Mouse (Mus musculus) cerebellum, postnatal 4 days (tissue): ENCODE results near the gene Itga9.

ENCODE experiments used
- DNase-seq, 2 experiments: peaks; one replicate each; pipeline ENCODE4 v3.0.0; 2022; ENCODE audit warnings: low spot score in 2 of 2, mixed read lengths in 1 of 2

Gene Itga9

GRCm38 (mm10) chr9:118726550-118726949 is 120.1 kb downstream of the Itga9 start:
- no peak for DNase-seq

DNA sequence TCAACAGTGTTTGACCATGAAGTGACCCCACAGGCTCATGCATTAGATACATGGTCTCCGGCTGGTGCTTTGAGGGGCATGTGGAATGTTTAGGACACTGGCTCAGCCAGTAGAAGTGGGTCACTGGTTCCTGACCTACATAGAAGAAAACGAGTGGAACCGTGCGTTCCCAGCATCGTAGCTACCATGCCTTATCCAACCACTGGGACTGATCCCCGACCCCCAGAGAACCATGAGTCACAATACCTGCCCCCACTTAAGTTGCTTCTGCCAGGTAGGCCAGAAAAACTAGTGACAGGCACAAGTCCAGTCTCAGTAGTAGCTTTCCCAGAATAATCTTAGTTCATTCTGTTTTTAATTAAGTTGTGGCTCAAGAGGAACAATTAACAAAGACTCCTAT is 121.8 kb downstream of the Itga9 start:
- no peak for DNase-seq

- no peak for DNase-seq
Measured at GRCm38 (mm10) chr9:118728987-118729386, 122.5 kb downstream of the Itga9 start.

GRCm38 (mm10) chr9:118730172-118730571 is 123.7 kb downstream of the Itga9 start:
- no peak for DNase-seq

- DNase-seq = no peak
Measured at GRCm38 (mm10) chr9:118730871-118731390, 124.4 kb downstream of the Itga9 start.

- DNase-seq = no peak
Measured at GRCm38 (mm10) chr9:118731650-118732049, 125.2 kb downstream of the Itga9 start.

- DNase-seq = no peak
Measured at GRCm38 (mm10) chr9:118733601-118734000, 127.1 kb downstream of the Itga9 start.

DNA sequence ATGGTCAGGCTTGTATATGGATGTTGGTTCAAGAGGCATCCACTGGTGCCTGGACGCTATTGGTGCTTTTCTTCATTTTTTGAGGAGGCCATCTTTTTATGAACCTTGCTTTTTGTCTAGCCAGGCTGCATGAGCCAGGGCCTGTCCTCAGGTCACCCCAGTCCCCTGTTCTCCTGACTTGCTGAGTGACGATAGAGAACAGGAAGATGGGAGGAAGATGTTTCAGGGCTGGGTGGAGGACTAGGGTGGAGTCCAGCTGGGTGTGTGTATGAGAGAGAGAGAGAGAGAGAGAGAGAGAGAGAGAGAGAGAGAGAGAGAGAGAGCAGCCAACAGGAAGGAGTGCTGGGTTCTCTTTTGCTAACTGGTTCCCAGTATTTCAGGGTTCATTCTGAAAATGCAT is 130.6 kb downstream of the Itga9 start:
- no peak for DNase-seq

- no peak for DNase-seq
Measured at GRCm38 (mm10) chr9:118737601-118738137, 131.2 kb downstream of the Itga9 start.

DNA sequence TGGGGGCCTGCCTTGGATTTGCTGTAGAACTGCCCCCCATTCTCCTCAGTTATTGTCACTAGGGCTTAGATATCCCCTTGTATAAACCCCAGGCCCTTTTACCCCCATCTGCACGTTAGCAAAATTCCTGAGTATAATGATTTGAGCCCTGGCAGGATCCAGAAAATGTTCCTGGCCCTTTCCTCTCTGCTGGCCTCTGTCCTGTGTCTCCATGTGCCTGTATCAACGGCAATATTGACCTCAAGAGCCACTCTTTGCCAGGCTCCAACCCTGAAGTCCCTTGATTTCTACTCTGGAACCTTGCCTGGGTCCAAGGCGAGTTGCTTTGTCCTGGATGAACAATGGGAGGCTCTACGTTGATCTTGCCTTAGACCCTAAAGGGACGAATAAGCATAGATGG is 131.8 kb downstream of the Itga9 start:
- no peak for DNase-seq

- no peak for DNase-seq
Measured at GRCm38 (mm10) chr9:118739071-118739470, 132.6 kb downstream of the Itga9 start.

GRCm38 (mm10) chr9:118739659-118740058 is 133.2 kb downstream of the Itga9 start:
- DNase-seq = no peak

- DNase-seq = no peak
Measured at GRCm38 (mm10) chr9:118741268-118741667, 134.8 kb downstream of the Itga9 start.

DNA sequence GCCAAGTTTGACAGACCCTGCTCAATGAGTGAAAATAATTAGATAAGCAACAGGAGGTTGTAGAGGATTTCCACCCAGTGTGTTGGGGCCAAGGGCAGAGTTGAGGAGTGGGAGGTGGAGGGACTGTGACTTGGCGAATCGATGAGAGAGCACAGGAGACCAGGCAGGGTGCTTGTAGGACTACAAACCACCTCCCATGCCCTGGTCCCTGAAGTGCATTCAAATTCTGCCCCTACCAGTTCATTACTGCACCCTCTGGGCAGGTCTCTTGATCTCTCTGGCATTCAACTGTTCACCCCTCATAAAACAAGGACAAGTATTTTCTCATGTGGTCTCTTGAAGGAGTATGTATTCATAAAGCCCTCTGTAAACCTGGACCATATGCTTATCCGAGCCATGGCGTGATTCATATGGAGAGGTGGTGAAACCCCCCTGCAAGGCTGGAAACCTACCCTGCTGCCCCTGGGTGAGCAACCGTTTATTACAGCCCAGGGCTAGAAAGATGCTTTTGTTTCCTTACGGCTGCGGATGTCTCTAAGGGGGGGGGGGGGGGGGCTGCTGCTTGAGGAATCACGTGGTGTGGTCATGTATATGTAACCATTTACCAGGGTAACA is 143.0 kb downstream of the Itga9 start:
- DNase-seq = no peak

DNA sequence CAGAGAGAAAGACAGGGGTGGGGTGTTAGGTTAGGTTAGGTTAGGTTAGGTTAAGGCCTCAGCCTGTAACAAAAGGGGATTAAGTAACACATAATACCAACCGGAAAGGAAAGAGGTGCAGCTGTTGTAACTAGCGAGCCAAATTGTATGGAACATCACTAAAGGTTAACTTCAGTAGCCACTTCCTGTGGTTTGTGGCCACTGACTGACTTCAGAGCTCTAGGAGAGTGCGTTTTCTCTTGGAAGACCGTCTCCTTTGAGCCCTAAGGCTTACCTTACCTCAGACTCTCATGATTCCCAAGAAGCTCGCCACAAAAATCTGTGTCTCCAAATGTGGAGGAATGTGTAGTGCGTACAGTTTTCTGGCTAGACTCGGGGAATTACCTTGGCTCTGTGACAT is 144.3 kb downstream of the Itga9 start:
- DNase-seq = no peak

GRCm38 (mm10) chr9:118752376-118752775 is 145.9 kb downstream of the Itga9 start:
- DNase-seq = no peak

GRCm38 (mm10) chr9:118759462-118759861 is 153.0 kb downstream of the Itga9 start:
- no peak for DNase-seq

GRCm38 (mm10) chr9:118761953-118762590 is 155.6 kb downstream of the Itga9 start:
- no peak for DNase-seq

GRCm38 (mm10) chr9:118762759-118763158 is 156.3 kb downstream of the Itga9 start:
- DNase-seq = no peak

DNA sequence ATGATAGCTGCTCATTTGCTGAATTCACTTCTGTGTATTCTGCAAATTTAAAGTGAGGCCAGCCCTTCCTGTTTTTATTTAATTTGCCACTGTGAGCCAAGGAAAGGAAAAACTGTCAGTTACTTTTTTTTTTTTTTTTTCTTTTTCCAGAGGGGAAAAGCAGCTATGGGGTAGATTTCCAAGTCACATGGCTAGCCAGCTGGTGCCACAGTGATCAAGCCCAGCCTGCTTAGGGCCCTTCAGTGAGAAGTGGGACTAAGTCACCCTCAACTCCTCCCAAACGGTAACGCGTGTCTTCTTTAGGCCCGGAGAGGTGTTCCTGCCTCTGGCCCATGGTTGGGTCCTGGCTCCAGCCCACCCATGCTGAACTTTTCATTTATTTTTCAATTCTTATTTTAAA is 156.7 kb downstream of the Itga9 start:
- no peak for DNase-seq

- DNase-seq = no peak
Measured at GRCm38 (mm10) chr9:118763646-118764045, 157.2 kb downstream of the Itga9 start.

- DNase-seq = no peak
Measured at GRCm38 (mm10) chr9:118765059-118765458, 158.6 kb downstream of the Itga9 start.

GRCm38 (mm10) chr9:118767008-118767407 is 160.5 kb downstream of the Itga9 start:
- DNase-seq = no peak
